Mouse (Mus musculus) heart, embryonic 10.5 days (tissue): Measurements from ENCODE around the gene Lin7a. TPM values are rescaled to one million over a fixed set of nuclear protein-coding genes. Genes with fewer than 3 reads are reported as not detected.

Source experiments
- DNase-seq: peaks from one replicate; pipeline ENCODE4 v3.0.0-alpha.2; 2017; ENCODE audit warnings: low spot score
- H3K27ac ChIP-seq: fragments of 300-500 bp; sonication (generic); 2 replicates; pipeline ENCODE4 v1.5.1; 2016; ENCODE audit warnings: mild to moderate bottlenecking
- H3K27me3 ChIP-seq: fragments of 300-500 bp; sonication (generic); 2 replicates; pipeline ENCODE4 v1.6.1; 2016; ENCODE audit warnings: mild to moderate bottlenecking; ENCODE audit not compliant: poor library complexity, insufficient read depth, severe bottlenecking
- H3K36me3 ChIP-seq: fragments of 300-500 bp; sonication (generic); 2 replicates; pipeline ENCODE4 v1.6.1; 2016; ENCODE audit warnings: mild to moderate bottlenecking, moderate library complexity
- H3K4me1 ChIP-seq: fragments of 300-500 bp; sonication (generic); 2 replicates; pipeline ENCODE4 v1.6.1; 2016; ENCODE audit warnings: mild to moderate bottlenecking
- H3K4me3 ChIP-seq: fragments of 300-500 bp; sonication (generic); 2 replicates; pipeline ENCODE4 v1.5.1; 2016; ENCODE audit warnings: mild to moderate bottlenecking, moderate library complexity
- H3K9me3 ChIP-seq: fragments of 300-500 bp; sonication (generic); 2 replicates; pipeline ENCODE4 v1.6.1; 2016; ENCODE audit warnings: mild to moderate bottlenecking, moderate library complexity
- WGBS: fragments of 180-500 bp; shearing (Covaris S2); methylation state at CpG from one replicate; pipeline ENCODE4 v1.1.7; 2016; 5-methylcytosine and 5-hydroxymethylcytosine counted together
- polyA plus RNA-seq: library from polyadenylated mRNA; unstranded; fragments of >200 nt; fragmentation: Nextera tagmentation; extraction: Ambion mirVana; gene quantifications from 2 replicates; pipeline ENCODE4 v1.2.1, GENCODE M21; 2016

Lin7a gene
- polyA plus RNA-seq, 1 experiment from 2014 or later, result 2.1 TPM

DNA sequence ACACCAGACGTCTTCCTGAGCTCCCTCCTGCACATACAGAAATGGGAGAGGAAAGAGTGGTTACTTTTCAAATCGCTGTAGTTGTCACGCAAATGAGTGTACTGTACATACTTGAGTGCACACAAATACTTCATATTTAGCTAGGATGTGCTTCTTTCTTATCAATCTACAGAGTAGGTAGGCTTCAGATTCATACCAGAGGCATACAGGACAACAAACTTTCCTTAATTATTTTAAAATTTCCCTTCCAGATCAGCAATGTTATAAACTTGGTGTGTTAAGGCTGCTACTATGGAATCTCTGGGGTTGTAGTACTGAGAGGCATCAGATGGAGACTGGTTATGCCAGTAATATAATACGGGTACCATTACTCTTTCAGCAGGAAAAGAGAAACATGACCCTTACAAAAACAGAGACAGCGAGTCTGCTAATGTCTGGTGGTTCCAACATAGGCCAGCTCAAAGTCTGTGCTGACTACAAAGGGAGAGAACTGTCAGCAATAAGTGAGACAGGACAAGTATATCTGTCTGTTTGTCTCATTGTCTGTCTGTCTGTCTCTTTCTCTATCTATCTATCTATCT lies 21.8 kb upstream of the Lin7a start:
- Histone ChIP-seq H3K9me3 (no peaks in the 10 kb centered on the region), H3K36me3 (no peaks in the 10 kb centered on the region), H3K4me3 (no peak overlapping the region), H3K27ac (no peak overlapping the region), H3K27me3 (no peaks in the 10 kb centered on the region), H3K4me1 (no peaks in the 10 kb centered on the region)
- no peak for DNase-seq
- 77% methylated on average over 5 of the region's 5 CpGs for WGBS

DNA sequence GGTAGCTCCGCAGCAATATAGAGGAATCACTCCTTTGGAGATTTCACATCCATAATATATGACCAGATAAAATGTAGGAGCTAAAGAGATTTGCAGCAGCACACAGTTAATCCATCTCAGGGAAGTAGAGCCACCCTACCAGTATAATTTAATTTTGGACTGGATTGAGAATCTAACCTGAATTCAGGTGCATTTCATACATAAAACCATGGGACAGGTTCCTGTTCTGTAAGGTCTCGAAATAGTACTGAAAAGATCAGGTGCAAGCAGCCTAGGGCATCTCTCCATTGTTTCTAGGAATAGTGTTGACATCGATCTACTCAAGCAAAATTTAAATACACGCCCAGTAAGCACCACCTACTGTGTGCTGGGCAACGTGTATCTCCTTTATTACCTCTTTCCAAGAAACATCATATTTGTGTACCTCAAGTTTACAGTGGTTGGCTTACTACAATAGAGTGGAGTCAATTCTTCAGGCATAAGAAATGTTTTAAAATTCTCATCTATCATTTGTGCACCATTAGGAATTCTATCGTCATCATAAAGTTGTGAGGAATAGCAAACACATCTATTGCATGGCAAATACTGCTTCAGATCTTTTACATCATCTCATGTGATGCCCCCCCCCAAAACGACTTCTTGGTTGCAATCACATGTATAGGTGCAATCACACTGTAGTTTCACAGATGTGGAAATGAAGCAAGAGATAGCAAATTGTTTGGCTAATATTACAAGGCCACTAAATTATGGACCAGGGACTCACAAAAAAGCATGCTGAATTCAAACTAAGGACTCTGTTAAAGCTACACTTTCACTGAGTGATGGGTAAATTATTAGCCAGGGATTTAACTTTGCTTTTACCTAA lies 20.9 kb upstream of the Lin7a start:
- Histone ChIP-seq H3K27ac (no peak overlapping the region), H3K4me1 (no peaks in the 10 kb centered on the region), H3K9me3 (no peaks in the 10 kb centered on the region), H3K27me3 (no peaks in the 10 kb centered on the region), H3K36me3 (no peaks in the 10 kb centered on the region), H3K4me3 (no peak overlapping the region)
- no peak for DNase-seq
- WGBS, result 72% methylated on average over 7 of the region's 7 CpGs

DNA sequence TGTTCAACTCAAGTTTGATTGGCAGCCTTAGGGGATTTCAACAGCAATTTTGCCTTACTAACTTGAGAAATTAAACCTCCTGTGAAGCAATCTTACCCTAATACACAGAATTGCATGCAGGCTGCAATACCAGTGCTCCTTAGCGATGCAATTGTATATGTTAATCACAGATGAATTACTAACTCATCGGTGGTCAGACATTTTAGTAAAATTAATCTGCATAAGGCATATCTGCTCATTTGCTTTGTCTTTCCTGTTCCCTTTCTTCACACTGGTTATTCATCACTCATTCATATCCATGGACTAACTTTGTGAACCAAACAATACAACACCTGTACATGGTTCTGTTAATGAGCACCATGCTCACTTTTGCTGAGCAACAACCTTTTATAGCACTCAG lies 20.2 kb upstream of the Lin7a start:
- WGBS, result 87% methylated on average over 2 of the region's 2 CpGs
- no peaks in the 10 kb centered on the region for H3K36me3 ChIP-seq

DNA sequence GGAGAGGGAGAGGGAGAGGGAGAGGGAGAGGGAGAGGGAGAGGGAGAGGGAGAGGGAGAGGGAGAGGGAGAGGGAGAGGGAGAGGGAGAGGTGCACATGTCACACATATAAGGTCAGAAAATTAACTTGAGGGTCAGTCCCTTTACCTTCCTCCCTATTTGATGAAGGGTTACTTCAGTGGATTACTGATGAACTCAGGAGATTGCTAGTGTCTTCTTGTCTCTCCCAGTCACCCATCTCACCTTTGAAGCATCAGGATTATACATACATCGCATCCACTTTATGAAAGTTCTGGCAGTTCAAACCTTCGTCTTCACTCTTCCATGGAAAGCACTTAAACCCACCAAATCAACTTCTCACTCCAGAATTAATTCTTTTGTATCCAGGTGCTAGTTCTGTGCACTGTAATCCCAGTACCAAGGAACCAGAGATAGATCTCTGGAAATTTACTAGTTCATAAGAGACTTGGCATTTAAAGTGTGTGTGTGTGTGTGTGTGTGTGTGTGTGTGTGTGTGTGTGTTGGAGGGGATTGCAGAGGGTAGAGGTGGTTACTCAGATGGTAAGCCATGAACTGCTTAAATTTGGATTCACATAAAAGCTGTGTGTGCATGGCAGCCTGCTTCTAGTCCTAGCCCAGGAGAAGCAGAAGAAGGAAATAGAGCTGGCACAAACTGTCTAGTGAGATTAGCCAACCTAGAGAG lies 19.5 kb upstream of the Lin7a start:
- no peaks in the 10 kb centered on the region for H3K36me3 ChIP-seq
- no peaks in the 10 kb centered on the region for H3K4me1 ChIP-seq
- whole genome bisulfite sequencing, result 82% methylated on average over 2 of the region's 2 CpGs
- H3K27me3 ChIP-seq, result no peaks in the 10 kb centered on the region
- no peak overlapping the region for H3K27ac ChIP-seq
- no peak overlapping the region for H3K4me3 ChIP-seq
- no peak for DNase-seq
- no peaks in the 10 kb centered on the region for H3K9me3 ChIP-seq

More for the DNA sequence above, 20.2 kb upstream of the Lin7a start:
- Histone ChIP-seq H3K4me3 (no peak overlapping the region), H3K27ac (no peak overlapping the region), H3K9me3 (no peaks in the 10 kb centered on the region), H3K4me1 (no peaks in the 10 kb centered on the region), H3K27me3 (no peaks in the 10 kb centered on the region)
- DNase-seq, result no peak

DNA sequence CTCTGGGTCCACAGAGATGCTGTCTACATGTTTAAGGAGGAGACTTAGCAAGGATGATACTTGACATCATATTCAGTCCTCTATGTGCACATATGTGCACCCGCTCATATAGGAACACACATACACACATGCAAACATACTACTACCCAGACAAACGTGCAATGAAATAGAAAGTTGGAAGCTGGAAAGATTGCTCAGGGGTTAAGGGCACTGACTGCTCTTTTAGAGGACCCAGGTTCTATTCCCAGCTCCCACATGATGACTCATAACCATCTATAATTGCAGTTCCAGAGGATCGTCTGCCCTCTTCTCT lies 19.0 kb upstream of the Lin7a start:
- H3K27ac ChIP-seq, result no peak overlapping the region
- H3K36me3 ChIP-seq, result no peaks in the 10 kb centered on the region
- H3K4me1 ChIP-seq, result no peaks in the 10 kb centered on the region
- WGBS, result 79% methylated on average over 3 of the region's 3 CpGs
- H3K9me3 ChIP-seq, result no peaks in the 10 kb centered on the region
- no peaks in the 10 kb centered on the region for H3K27me3 ChIP-seq
- no peak for DNase-seq
- no peak overlapping the region for H3K4me3 ChIP-seq

DNA sequence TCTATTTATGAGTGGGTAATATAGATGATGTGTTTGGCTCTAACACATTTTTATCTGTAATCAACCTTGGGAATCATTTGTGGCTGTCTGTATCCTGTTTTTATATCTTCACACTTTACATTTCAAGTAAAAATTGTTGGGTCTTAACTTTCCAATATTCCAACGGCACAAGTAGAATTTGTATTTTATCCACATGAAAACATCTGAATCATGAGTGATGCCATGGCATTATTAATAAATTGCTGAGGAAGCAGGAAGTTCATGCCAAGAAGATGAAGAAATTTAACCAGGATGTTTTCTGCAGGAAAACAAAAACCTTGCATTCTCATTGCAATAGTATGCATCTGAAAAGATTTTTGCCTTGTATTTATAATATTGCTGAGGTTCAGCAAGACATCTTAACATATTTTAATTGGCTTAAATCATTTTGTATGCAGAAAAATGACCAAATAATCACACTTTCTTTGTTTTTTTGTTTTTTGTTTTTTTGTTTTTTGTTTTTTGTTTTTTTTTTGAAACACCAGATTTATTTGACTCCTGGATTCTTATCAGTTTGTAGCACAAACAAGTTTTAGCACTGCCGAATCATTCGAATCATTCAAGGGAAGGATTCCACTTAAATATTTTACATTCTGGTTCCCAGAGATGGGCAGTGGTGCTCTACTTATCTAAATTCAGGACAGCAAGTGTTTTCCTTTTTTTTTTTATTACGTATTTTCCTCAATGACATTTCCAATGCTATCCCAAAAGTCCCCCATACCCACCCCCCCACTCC lies 18.1 kb upstream of the Lin7a start:
- Histone ChIP-seq H3K27me3 (no peaks in the 10 kb centered on the region), H3K36me3 (no peaks in the 10 kb centered on the region), H3K4me1 (no peaks in the 10 kb centered on the region), H3K27ac (no peak overlapping the region), H3K4me3 (no peak overlapping the region), H3K9me3 (no peaks in the 10 kb centered on the region)
- 82% methylated on average over 4 of the region's 4 CpGs for WGBS
- DNase-seq, result no peak

DNA sequence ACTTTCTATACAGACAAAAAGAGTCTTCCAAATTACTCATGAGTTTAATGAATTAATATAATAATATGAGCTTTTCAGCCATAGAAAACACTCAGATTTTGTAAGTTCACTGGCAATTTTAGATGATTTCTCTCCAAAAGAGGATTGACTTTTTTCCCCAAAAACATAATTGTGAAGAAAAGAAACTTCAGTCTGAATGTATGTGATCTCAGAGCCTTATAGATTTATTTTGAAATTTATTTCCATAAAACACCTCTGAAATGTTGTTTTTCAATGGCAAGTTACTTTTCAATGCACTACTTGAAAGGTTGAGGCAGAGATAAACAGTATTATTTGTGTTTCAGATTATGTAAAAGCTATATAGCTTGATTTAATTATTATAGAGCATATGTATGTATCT lies 16.8 kb upstream of the Lin7a start:
- H3K4me1 ChIP-seq, result no peaks in the 10 kb centered on the region
- H3K27me3 ChIP-seq, result no peaks in the 10 kb centered on the region
- no peak for DNase-seq
- no peaks in the 10 kb centered on the region for H3K9me3 ChIP-seq
- no peaks in the 10 kb centered on the region for H3K36me3 ChIP-seq
- no peak overlapping the region for H3K4me3 ChIP-seq
- H3K27ac ChIP-seq, result no peak overlapping the region

DNA sequence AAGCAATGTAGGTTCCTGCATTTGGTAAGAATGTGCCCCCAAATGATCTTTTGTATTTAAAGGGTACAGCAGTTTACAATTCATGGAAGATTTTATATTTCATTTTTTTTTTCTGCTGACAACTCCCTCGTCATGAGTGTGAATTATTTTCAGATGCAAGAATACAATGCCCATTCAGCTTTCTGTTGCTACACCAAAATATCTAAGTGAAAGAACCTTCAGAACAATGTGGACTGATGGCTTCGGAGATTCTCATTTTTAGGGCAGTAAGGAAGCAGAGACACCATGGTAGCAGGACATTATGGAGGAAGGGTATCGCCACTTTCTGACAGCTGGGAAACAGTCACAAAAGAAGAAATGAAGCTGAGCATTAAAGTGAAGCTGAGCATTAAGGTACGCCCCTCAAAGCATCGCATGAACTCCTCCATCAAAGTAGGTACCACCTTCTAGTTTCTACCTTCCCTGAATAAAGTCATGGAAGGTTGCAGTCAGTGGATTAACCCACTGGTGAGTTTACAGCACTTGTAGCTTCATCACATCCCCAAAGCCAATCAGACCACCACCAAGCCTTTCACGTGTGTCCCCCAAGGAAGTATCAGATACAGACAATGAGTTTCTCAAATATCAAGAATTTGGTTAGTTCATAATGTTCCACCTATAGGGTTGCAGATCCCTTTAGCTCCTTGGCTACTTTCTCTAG lies 16.0 kb upstream of the Lin7a start:
- Histone ChIP-seq H3K27ac (no peak overlapping the region), H3K4me1 (no peaks in the 10 kb centered on the region), H3K36me3 (no peaks in the 10 kb centered on the region), H3K9me3 (no peaks in the 10 kb centered on the region), H3K27me3 (no peaks in the 10 kb centered on the region), H3K4me3 (no peak overlapping the region)
- 78% methylated on average over 6 of the region's 6 CpGs for WGBS
- DNase-seq, result no peak

DNA sequence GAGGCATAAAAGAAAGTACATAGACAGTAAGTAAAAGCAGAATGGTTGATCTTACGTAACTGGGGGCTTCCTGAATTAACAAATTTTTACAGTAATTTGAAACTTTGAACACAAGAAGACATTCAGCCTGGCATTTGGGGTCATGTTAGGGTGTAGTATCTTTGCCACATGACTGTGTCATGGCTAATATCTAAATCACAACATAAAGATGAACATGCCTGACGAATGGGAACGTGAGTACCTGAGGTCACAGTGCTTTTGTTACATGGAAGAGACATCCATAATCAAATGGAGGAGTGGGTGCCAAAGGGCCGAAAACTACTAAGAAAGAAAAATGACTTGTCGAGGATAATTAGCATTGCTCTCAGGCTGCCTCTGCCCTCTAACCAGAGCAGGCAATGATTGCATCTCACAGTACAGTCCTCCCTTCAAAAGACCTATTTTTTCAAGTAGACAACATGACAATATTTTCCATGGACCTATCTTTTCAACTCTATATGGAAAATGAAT lies 15.0 kb upstream of the Lin7a start:
- WGBS, result 80% methylated on average over 5 of the region's 5 CpGs
- no peaks in the 10 kb centered on the region for H3K27me3 ChIP-seq
- no peaks in the 10 kb centered on the region for H3K36me3 ChIP-seq
- no peak for DNase-seq
- no peak overlapping the region for H3K27ac ChIP-seq
- no peak overlapping the region for H3K4me3 ChIP-seq
- no peaks in the 10 kb centered on the region for H3K4me1 ChIP-seq
- no peaks in the 10 kb centered on the region for H3K9me3 ChIP-seq

DNA sequence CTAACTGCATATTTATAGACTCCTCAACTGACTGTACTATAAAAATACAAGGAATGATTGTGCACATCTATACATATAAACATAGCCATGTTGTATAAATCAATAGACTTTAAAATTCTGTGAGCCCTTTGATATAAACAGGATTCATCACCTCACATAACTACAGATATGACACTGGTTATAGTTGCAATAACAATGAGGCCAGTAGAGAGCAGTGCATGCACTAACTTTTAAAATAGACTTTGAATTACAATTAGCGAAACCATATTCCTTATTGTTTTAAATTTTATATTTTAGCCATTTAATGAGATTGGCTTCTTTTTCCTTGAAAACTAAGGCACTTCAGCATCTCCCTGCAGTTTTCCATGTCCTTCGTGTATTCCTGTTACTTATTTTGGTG lies 11.1 kb upstream of the Lin7a start:
- WGBS, result 83% methylated on average over 2 of the region's 2 CpGs
- H3K27me3 ChIP-seq, result no peaks in the 10 kb centered on the region
- no peaks in the 10 kb centered on the region for H3K36me3 ChIP-seq
- H3K4me1 ChIP-seq, result no peaks in the 10 kb centered on the region
- no peak overlapping the region for H3K4me3 ChIP-seq
- no peak for DNase-seq
- H3K27ac ChIP-seq, result no peak overlapping the region
- H3K9me3 ChIP-seq, result no peaks in the 10 kb centered on the region

DNA sequence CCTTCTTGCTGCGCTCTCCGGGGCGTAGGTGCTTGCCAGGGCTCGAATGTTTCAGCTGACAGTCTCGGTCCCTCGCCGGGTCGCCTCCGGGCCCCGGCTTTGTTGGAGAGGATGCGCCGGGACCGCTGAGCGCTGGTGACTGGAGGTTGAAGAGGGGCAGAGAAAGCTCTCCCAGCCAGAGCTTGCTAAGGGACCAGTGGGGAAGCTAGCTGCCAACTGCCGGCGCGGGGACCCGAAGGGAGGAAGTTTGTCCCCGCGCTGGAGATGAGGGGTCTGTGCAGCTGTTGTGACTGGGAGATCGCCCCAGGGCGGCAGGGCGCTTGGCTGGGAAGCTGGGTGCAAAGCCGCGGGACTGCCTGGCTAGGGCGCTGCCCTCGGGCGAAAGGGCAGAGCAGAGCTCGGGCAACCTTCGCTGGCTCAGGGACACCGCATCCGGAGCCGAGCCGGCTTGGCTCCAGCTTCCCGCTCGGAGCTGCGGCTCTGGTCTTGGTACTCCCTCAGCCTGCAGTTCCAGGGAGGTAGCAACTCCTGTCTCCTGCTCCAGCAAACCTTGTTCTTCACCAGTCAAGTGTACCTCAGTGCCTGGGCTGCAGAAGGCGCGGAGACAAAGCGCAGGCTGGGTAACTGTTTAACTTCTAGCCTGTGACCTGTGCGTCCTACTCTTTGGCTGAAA lies 781 bp downstream of the Lin7a start:
- no peaks in the 10 kb centered on the region for H3K9me3 ChIP-seq
- peaks cover 41% of the 10 kb centered on the region for H3K27me3 ChIP-seq
- peak overlapping the region; percentile 73 for H3K4me3 ChIP-seq
- H3K4me1 ChIP-seq, result no peaks in the 10 kb centered on the region
- under 1% methylated on average over 41 of the region's 41 CpGs for WGBS
- DNase-seq, result peak; percentile 78
- no peaks in the 10 kb centered on the region for H3K36me3 ChIP-seq
- H3K27ac ChIP-seq, result peak overlapping the region; percentile 37

DNA sequence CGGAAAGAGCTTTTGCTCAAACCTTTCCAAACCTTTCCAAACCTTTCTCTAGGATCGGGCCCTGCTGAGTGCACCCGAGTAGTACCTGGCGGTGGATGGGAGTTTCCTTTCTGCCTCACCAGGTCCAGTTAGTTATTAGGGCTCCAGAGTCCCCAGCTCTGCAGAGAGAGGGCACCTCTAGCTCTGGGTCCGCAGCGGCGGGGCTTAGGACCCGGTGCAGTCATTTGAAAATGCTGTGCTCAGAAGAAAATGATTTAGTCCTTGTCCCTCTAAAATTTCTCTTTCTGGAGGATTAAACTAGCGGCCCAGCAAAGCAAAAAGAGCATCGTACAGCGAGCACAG lies 1.3 kb downstream of the Lin7a start:
- Histone ChIP-seq H3K27me3 (peaks cover 41% of the 10 kb centered on the region), H3K27ac (no peak overlapping the region), H3K9me3 (no peaks in the 10 kb centered on the region), H3K36me3 (no peaks in the 10 kb centered on the region), H3K4me3 (peak overlapping the region; percentile 73), H3K4me1 (no peaks in the 10 kb centered on the region)
- 9% methylated on average over 11 of the region's 11 CpGs for WGBS
- DNase-seq, result no peak
